Mouse (Mus musculus) hindbrain, postnatal 0 days (tissue): ENCODE measurements at regions not wholly inside any gene's neighbourhood (a gene's known extent, or its start where the extent isn't known, plus 50 kb on each side); places are given as distances from the start of the nearest gene placed in this dataset.

Experiments used
- ATAC-seq: fragments of 200-750 bp; cut with Nextera tagmentation; 2 replicates; pipeline ENCODE4 v1.8.0; 2017; ENCODE audit warnings: mild to moderate bottlenecking, moderate TSS enrichment, moderate library complexity
- DNase-seq: peaks from one replicate; pipeline ENCODE4 v3.0.0-alpha.2; 2015; ENCODE audit warnings: low spot score
- H3K27ac ChIP-seq: fragments of 300-500 bp; sonication (generic); 2 replicates; pipeline ENCODE4 v1.5.1; 2014; ENCODE audit warnings: mild to moderate bottlenecking
- H3K27me3 ChIP-seq: fragments of 300-500 bp; sonication (generic); 2 replicates; pipeline ENCODE4 v1.6.1; 2014; ENCODE audit warnings: low read length, mixed read lengths; ENCODE audit not compliant: insufficient read depth
- H3K36me3 ChIP-seq: fragments of 300-500 bp; sonication (generic); 2 replicates; pipeline ENCODE4 v1.6.1; 2014; ENCODE audit warnings: low read length, mixed read lengths; ENCODE audit not compliant: insufficient read depth
- H3K4me1 ChIP-seq: fragments of 300-500 bp; sonication (generic); 2 replicates; pipeline ENCODE4 v1.6.1; 2014; ENCODE audit warnings: antibody characterized with exemption, low read length, mixed read lengths; ENCODE audit not compliant: insufficient read depth
- H3K4me2 ChIP-seq: fragments of 300-500 bp; sonication (generic); 2 replicates; pipeline ENCODE4 v1.6.1; 2014; ENCODE audit warnings: low read depth, mild to moderate bottlenecking, low read length, moderate library complexity, mixed read lengths
- H3K4me3 ChIP-seq: fragments of 300-500 bp; sonication (generic); 2 replicates; pipeline ENCODE4 v1.5.1; 2014; ENCODE audit warnings: low read length
- H3K9ac ChIP-seq: fragments of 300-500 bp; sonication (generic); replicated peaks from 2 replicates; pipeline ENCODE4 v1.6.1; 2014; ENCODE audit warnings: mild to moderate bottlenecking, low read length, moderate library complexity, mixed read lengths
- H3K9me3 ChIP-seq: fragments of 300-500 bp; sonication (generic); 2 replicates; pipeline ENCODE4 v1.6.1; 2016; ENCODE audit warnings: low read length, mixed read lengths
- CTCF ChIP-seq: IDR thresholded peaks from 2 replicates; pipeline ENCODE4 v1.5.1; 2016; ENCODE audit warnings: antibody characterized with exemption, control low read depth, low read depth
- WGBS: fragments of 180-500 bp; shearing (Covaris S2); extraction: QIAGEN DNeasy Blood & Tissue Kit; methylation state at CpG from one replicate; pipeline ENCODE4 v1.1.7; 2014; 5-methylcytosine and 5-hydroxymethylcytosine counted together

DNA sequence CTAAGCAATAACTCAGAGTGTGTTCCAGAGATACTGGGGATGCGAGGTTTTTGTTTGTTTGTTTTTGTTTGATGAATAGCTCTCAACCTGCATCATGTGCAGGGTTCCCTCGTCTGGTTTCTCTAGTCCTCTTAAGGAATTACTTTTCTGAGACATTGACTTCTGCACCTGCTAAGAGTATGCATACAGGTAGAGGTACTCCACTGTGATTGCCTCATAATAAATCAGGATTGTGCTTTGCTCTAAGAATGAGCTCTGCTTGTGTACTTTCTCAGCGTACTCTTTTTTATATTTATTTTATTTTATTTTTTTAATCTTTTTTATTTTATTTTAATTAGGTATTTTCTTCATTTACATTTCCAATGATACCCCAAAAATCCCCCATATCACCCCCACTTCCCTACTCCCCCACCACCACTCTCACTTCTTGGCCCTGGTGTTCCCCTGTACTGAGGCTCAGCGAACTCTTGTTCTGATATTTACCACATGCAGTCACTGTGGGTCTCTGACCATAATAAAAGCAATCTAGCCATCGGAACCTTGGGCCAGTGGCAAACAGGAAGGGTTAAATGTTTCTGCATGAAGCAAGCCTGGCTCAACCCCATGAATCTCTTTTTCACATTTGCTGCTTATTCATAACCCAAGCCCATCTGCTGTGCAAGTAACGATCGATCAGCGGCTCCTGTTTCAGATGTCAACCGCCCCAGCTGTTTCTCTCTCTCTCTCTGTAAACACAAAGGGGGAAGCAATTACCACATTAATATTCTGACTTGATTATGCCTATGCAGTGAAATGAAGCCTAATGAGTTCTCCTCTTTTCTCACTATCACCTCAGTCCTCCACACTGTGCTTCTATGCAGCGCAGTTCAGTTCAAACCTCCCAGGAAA lies 693.8 kb downstream of the Inhba start:
- Histone ChIP-seq H3K4me2 (no peak overlapping the region), H3K36me3 (no peaks in the 10 kb centered on the region), H3K27ac (no peak overlapping the region), H3K27me3 (no peaks in the 10 kb centered on the region), H3K9me3 (no peaks in the 10 kb centered on the region), H3K4me1 (no peaks in the 10 kb centered on the region), H3K9ac (no peak overlapping the region), H3K4me3 (no peak overlapping the region)
- 48% methylated on average over 10 of the region's 10 CpGs for WGBS
- peak; percentile 61 for ATAC-seq
- DNase-seq, result peak; percentile 38
- TF ChIP-seq CTCF, result no peak

DNA sequence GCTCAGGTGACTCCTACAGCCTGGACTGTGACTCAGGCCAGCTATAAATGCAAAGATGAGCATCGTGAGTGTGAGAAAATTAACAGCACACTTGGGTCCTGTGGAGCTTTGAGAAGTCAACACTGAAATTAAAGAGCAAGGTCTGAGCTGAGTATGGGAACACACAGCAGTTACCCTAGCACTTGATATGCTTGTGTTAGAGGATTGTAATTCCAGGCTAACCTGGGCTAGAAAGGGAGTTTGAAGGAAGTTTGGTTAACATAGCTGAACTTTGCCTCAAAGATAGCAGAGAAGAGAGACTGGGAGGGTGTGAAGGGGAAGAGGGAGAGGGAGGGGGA lies 694.4 kb downstream of the Inhba start:
- H3K9me3 ChIP-seq, result no peaks in the 10 kb centered on the region
- no peak overlapping the region for H3K4me2 ChIP-seq
- H3K27ac ChIP-seq, result no peak overlapping the region
- no peaks in the 10 kb centered on the region for H3K27me3 ChIP-seq
- H3K36me3 ChIP-seq, result no peaks in the 10 kb centered on the region
- ATAC-seq, result no peak
- H3K9ac ChIP-seq, result no peak overlapping the region
- no peak for DNase-seq
- H3K4me3 ChIP-seq, result no peak overlapping the region
- no peak for TF ChIP-seq CTCF
- H3K4me1 ChIP-seq, result no peaks in the 10 kb centered on the region
- 22% methylated on average over 1 of the region's 1 CpGs for WGBS

DNA sequence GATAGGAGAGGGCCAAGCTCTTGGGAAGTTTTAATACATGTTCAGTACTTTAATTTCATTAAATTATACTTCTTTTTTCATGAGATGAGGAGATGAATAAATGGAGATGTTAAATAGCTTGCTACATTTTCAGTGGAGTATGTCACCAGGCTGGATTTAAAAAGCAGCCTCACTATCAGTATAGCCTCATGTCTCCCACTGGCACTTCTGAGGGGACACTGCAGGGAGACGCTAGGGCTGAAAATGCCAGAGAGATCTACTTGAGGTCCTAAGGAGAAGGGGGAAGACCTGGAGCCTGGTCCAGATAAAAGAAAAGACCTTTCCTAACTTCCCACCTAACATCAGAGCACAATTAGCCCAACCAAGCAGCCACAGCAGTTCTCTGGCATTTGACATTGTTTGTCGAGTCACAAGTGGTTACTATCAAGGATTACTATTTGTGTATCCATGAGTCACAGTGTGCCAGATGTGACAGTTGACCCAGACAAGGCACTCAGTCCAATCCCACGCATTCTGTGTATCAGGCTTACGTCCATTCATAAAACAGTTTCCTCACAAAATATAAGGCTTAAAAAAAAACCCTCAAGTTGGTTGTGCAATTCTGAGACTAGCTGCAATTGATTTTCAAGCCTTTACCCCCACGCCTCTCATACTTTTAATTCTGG lies 703.8 kb downstream of the Inhba start:
- Histone ChIP-seq H3K4me3 (no peak overlapping the region), H3K9me3 (no peaks in the 10 kb centered on the region), H3K27me3 (no peaks in the 10 kb centered on the region), H3K4me2 (no peak overlapping the region), H3K36me3 (no peaks in the 10 kb centered on the region), H3K9ac (no peak overlapping the region), H3K4me1 (no peaks in the 10 kb centered on the region), H3K27ac (no peak overlapping the region)
- ATAC-seq, result no peak
- TF ChIP-seq CTCF, result no peak
- 81% methylated on average over 5 of the region's 5 CpGs for whole genome bisulfite sequencing
- no peak for DNase-seq

DNA sequence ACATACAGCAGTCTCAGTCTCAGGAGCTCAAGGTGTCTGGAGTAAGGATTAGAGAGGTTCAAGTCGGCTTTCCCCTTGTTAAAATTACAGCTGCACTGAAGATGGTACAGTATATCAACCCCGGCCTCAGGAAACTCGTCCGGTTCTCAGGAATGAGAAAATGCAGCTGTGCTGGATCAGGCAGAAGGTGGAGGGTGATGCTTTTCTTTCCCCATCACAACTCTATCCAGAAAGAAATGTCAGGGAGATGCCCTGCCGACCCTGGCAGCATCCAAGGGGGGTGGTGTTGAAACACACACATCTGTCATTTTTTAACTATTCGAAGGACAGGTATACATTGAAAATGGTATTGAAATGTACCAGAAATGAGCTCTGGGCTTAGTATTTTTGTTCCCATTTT lies 704.7 kb downstream of the Inhba start:
- no peaks in the 10 kb centered on the region for H3K27me3 ChIP-seq
- no peaks in the 10 kb centered on the region for H3K36me3 ChIP-seq
- WGBS, result 60% methylated on average over 6 of the region's 6 CpGs
- H3K27ac ChIP-seq, result no peak overlapping the region
- TF ChIP-seq CTCF, result no peak
- H3K4me1 ChIP-seq, result no peaks in the 10 kb centered on the region
- ATAC-seq (no peak), DNase-seq (no peak)
- H3K9me3 ChIP-seq, result no peaks in the 10 kb centered on the region
- H3K4me3 ChIP-seq, result no peak overlapping the region
- H3K4me2 ChIP-seq, result no peak overlapping the region
- H3K9ac ChIP-seq, result no peak overlapping the region

DNA sequence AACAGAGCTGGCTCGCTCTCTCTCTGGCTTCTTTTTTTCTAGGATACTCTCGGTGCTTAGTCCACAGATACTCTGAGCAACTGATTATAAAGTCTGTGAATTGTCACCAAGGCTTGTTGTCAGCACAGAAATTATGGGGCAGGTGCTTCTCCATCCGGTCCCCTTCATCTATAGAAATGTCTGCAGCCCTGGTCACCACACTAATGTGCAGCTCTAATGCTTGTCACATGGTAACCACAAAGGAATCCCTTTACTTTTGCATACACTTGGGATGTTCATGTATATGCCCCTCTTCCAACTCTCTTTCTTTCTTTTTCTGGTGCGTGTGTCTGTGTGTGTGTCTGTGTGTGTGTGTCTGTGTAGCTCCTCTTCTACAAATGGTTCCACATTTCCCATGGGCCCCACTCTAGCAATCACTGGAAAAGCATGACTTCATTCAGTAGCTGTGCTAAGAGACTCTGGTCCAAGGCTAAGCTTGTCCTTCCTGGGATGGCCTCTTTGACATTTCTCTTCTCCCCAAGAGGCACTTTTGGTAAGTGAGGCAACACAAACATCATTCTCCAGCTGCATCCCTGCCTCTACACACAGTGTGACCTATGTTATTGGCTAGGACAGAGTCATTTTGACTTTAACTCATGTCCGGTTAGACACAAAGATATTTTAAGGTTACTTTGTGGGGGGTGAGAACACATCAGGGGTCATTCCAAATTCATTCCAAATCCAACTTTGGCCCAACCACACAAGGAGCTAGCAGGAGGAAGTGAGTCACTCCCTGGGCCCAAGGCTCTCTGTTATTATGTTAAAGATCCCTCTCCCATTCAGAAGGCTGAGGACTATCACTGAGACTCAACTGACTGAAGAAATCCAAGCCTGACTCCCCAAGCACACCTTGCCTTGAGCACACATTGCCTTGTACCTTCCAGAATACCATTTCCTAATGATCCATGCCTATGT lies 705.4 kb downstream of the Inhba start:
- Histone ChIP-seq H3K27ac (no peak overlapping the region), H3K27me3 (no peaks in the 10 kb centered on the region), H3K9me3 (no peaks in the 10 kb centered on the region), H3K4me2 (no peak overlapping the region), H3K4me1 (no peaks in the 10 kb centered on the region), H3K36me3 (no peaks in the 10 kb centered on the region), H3K4me3 (no peak overlapping the region), H3K9ac (no peak overlapping the region)
- DNase-seq, result no peak
- ATAC-seq, result no peak
- 59% methylated on average over 5 of the region's 5 CpGs for WGBS
- no peak for TF ChIP-seq CTCF

DNA sequence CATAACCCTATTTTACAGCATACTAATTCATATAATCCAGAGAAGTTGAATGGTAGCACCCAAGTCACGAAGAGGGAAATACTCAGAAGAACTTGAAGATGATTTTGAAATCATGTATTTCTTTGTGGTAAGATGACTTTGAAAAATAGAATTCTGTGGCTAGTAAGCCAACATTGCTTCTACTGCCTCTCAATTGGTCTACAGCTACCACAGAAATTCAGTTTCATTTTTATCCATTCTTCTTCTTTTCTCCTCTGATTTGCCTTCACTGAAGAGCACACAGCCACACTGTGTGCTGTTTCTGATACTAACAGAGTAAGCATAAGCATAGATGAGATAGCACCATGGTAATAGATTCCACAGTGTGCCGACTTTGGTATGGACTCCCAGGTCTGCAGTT lies 708.4 kb downstream of the Inhba start:
- Histone ChIP-seq H3K36me3 (no peaks in the 10 kb centered on the region), H3K9me3 (no peaks in the 10 kb centered on the region), H3K27me3 (no peaks in the 10 kb centered on the region), H3K27ac (no peak overlapping the region), H3K4me3 (no peak overlapping the region), H3K9ac (no peak overlapping the region), H3K4me1 (no peaks in the 10 kb centered on the region), H3K4me2 (no peak overlapping the region)
- WGBS, result 87% methylated on average over 2 of the region's 2 CpGs
- DNase-seq (no peak), ATAC-seq (no peak)
- no peak for TF ChIP-seq CTCF
